Mouse (Mus musculus): Measurements from ENCODE around the gene Tnip1. TPM values are rescaled to one million over a fixed set of nuclear protein-coding genes. Genes with fewer than 3 reads are reported as not detected.

The Tnip1 gene
- total and polyA plus RNA-seq, 2 experiments from 2014 or later: 16.6 to 19.7 TPM

- no peak for ATAC-seq (ENCODE audit: insufficient read depth, low read depth)
- peak overlapping the region; percentile 72 for H3K4me3 ChIP-seq (ENCODE audit: low read depth, low read length)
- H3K4me2 ChIP-seq (ENCODE audit: low read depth, low read length): peak overlapping the region; percentile 76
- H3K27me3 ChIP-seq (ENCODE audit: control insufficient read depth, insufficient read depth, low read length): no peaks in the 10 kb centered on the region
- peaks cover 22% of the 10 kb centered on the region for H3K36me3 ChIP-seq (replicated peaks; ENCODE audit: control insufficient read depth, insufficient read depth, low read length)
- 4% methylated on average over 5 of the region's 5 CpGs for WGBS
- peak overlapping the region; percentile 86 for H3K9ac ChIP-seq (replicated peaks; ENCODE audit: low read depth, low read length)
- no peak for DNase-seq (ENCODE audit: low spot score)
- H3K27ac ChIP-seq (ENCODE audit: low read depth): peak overlapping the region; percentile 89
- 0 out of 2 replicates have a peak, but pooled peaks cover 4% of the 10 kb centered on the region for H3K4me1 ChIP-seq (ENCODE audit: control insufficient read depth, insufficient read depth)
- H3K9me3 ChIP-seq (replicated peaks; ENCODE audit: control insufficient read depth, low read length): no peaks in the 10 kb centered on the region
- TF ChIP-seq CTCF (IDR thresholded peaks at IDR 0.05; ENCODE audit: low read depth): no peak
- TF ChIP-seq EP300 (IDR thresholded peaks at IDR 0.05; ENCODE audit: low read depth): no peak
Measured at GRCm38 (mm10) chr11:54867049-54867385, 95.7 kb downstream of the Tnip1 start.

- Histone ChIP-seq H3K4me2 (ENCODE audit: low read depth, low read length) (peak within 1 kb of the TSS; percentile 76), H3K9ac (replicated peaks; ENCODE audit: low read depth, low read length) (peak within 1 kb of the TSS; percentile 86), H3K27ac (ENCODE audit: low read depth) (peak within 1 kb of the TSS; percentile 89), H3K4me3 (ENCODE audit: low read depth, low read length) (peak within 1 kb of the TSS; percentile 72), H3K27me3 (ENCODE audit: control insufficient read depth, insufficient read depth, low read length) (no peaks in the 10 kb centered on the region), H3K4me1 (ENCODE audit: control insufficient read depth, insufficient read depth) (0 out of 2 replicates have a peak, but pooled peaks cover 7% of the 10 kb centered on the region), H3K36me3 (replicated peaks; ENCODE audit: control insufficient read depth, insufficient read depth, low read length) (peaks cover 15% of the 10 kb centered on the region), H3K9me3 (replicated peaks; ENCODE audit: control insufficient read depth, low read length) (no peaks in the 10 kb centered on the region)
- peak; percentile 85 for ATAC-seq (ENCODE audit: insufficient read depth, low read depth)
- TF ChIP-seq CTCF (IDR thresholded peaks at IDR 0.05; ENCODE audit: low read depth) (0 out of 2 replicates have a peak, but pooled peaks have one; percentile 10), EP300 (IDR thresholded peaks at IDR 0.05; ENCODE audit: low read depth) (no peak)
- peak; percentile 89 for DNase-seq (ENCODE audit: low spot score)
- WGBS: under 1% methylated on average over 100 of the region's 107 CpGs
Measured at GRCm38 (mm10) chr11:54866119-54867048, 96.3 kb downstream of the Tnip1 start, which contains the start of gene Hint1. TSS of gene Hint1 (plus strand) at chr11:54866383.

- H3K36me3 ChIP-seq (replicated peaks; ENCODE audit: control insufficient read depth, insufficient read depth, low read length): peaks cover 7% of the 10 kb centered on the region
- no peaks in the 10 kb centered on the region for H3K27me3 ChIP-seq (ENCODE audit: control insufficient read depth, insufficient read depth, low read length)
- DNase-seq (ENCODE audit: low spot score): no peak
- peak overlapping the region; percentile 76 for H3K4me2 ChIP-seq (ENCODE audit: low read depth, low read length)
- H3K4me3 ChIP-seq (ENCODE audit: low read depth, low read length): peak overlapping the region; percentile 72
- 0 out of 2 replicates have a peak, but pooled peaks cover 7% of the 10 kb centered on the region for H3K4me1 ChIP-seq (ENCODE audit: control insufficient read depth, insufficient read depth)
- no peak for TF ChIP-seq EP300 (IDR thresholded peaks at IDR 0.05; ENCODE audit: low read depth)
- TF ChIP-seq CTCF (IDR thresholded peaks at IDR 0.05; ENCODE audit: low read depth): no peak
- ATAC-seq (ENCODE audit: insufficient read depth, low read depth): no peak
- no peaks in the 10 kb centered on the region for H3K9me3 ChIP-seq (replicated peaks; ENCODE audit: control insufficient read depth, low read length)
- peak overlapping the region; percentile 89 for H3K27ac ChIP-seq (ENCODE audit: low read depth)
- WGBS: 67% methylated on average over 6 of the region's 6 CpGs
- H3K9ac ChIP-seq (replicated peaks; ENCODE audit: low read depth, low read length): peak overlapping the region; percentile 86; the same call in 1 of the 2 replicates
Measured at GRCm38 (mm10) chr11:54865330-54866085, 97.2 kb downstream of the Tnip1 start.

GRCm38 (mm10) chr11:54862621-54863520, 99.8 kb downstream of the Tnip1 start:
- Histone ChIP-seq H3K27me3 (ENCODE audit: control insufficient read depth, insufficient read depth, low read length) (no peaks in the 10 kb centered on the region), H3K27ac (ENCODE audit: low read depth) (no peak overlapping the region), H3K4me2 (ENCODE audit: low read depth, low read length) (no peak overlapping the region), H3K36me3 (replicated peaks; ENCODE audit: control insufficient read depth, insufficient read depth, low read length) (no peaks in the 10 kb centered on the region), H3K9ac (replicated peaks; ENCODE audit: low read depth, low read length) (no peak overlapping the region), H3K4me1 (ENCODE audit: control insufficient read depth, insufficient read depth) (0 out of 2 replicates have a peak, but pooled peaks cover 13% of the 10 kb centered on the region), H3K9me3 (replicated peaks; ENCODE audit: control insufficient read depth, low read length) (no peaks in the 10 kb centered on the region), H3K4me3 (ENCODE audit: low read depth, low read length) (no peak overlapping the region)
- TF ChIP-seq CTCF (IDR thresholded peaks at IDR 0.05; ENCODE audit: low read depth) (peak; percentile 71), EP300 (IDR thresholded peaks at IDR 0.05; ENCODE audit: low read depth) (no peak)
- DNase-seq (ENCODE audit: low spot score) (peak; percentile 47), ATAC-seq (ENCODE audit: insufficient read depth, low read depth) (no peak)
- WGBS: 40% methylated on average over 10 of the region's 10 CpGs
